Mouse (Mus musculus): Measurements from ENCODE around the gene Sept1. TPM values are rescaled to one million over a fixed set of nuclear protein-coding genes. Genes with fewer than 3 reads are reported as not detected.
"Not testable (repeated sequence)": the region's sequence is repeated elsewhere in the genome, so short reads cannot be mapped to it uniquely, and the experiment has no call there.

Sept1 gene
- polyA plus RNA-seq, 1 experiment from 2014 or later: 12.5 TPM

DNA sequence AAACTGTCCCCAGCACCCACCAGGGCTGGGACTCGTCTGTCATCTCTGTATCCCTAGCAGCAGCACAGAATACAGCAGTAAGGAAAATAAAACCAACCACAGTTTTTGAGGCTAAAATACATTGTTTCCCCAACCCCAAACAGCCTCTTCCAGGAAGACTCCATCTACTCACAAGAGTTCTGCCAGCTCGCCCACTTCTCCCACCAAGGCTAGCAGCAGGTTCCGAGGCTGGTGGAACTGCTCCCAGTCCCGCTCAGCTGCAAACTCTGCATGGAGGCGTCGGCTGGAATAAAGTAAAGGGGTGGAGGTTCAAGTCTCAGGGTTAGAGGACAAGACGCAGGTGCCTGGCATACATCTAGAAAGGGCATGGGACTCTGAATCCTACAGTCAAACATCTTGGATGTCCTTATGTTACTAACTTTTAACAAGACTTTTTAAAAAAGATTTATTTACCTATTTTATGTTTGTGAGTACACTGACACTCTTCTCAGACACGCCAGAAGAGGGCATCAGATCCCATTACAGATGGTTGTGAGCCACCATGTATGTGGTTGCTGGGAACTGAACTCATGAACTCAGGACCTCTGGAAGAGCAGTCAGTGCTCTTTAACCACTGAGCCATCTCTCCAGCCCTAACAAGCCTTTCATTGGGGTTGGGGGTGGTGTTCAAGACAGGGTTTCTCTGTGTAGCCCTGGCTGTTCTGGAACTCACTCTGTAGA lies 26.4 kb upstream of the Sept1 start:
- Histone ChIP-seq H3K4me1 (ENCODE audit: control insufficient read depth, insufficient read depth, low read length) (peaks cover 6% of the 10 kb centered on the region; the same call in 1 of the 2 replicates), H3K9ac (ENCODE audit: low read depth, low read length) (peak overlapping the region; percentile 20; the same call in 1 of the 2 replicates), H3K27ac (replicated peaks; ENCODE audit: low read depth, low read length) (no peak overlapping the region), H3K27me3 (replicated peaks; ENCODE audit: control insufficient read depth, insufficient read depth, low read length) (no peaks in the 10 kb centered on the region), H3K4me3 (ENCODE audit: low read depth, low read length) (peak overlapping the region; percentile 79), H3K9me3 (ENCODE audit: control insufficient read depth, low read length) (no peaks in the 10 kb centered on the region), H3K36me3 (ENCODE audit: control insufficient read depth, insufficient read depth, low read length) (peaks cover 14% of the 10 kb centered on the region; the same call in 1 of the 2 replicates), H3K4me2 (ENCODE audit: low read depth, low read length) (peak overlapping the region; percentile 82)
- 73% methylated on average over 8 of the region's 8 CpGs for WGBS
- no peak for DNase-seq (ENCODE audit: low spot score)
- ATAC-seq (ENCODE audit: low read depth): no peak

DNA sequence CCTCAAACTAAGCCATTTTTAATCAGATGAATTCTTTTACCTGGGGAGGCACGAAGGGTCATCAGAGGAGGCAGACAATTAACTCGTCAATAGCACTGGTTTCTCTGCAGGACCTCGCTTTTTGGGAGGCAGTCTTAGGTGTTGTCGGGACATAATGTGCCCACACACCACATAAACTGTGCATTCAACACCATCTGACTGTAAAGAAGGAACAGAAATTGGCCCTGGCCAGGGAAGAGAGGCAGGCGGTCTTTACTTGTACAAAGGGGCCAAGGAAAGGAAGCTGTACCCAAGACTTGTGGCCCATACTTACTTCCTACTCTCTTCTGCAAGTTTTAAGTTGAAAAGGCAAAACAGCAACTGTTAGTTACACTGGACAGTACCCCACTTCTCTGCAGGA lies 23.6 kb upstream of the Sept1 start:
- H3K4me3 ChIP-seq (ENCODE audit: low read depth, low read length): no peak overlapping the region
- H3K4me2 ChIP-seq (ENCODE audit: low read depth, low read length): no peak overlapping the region
- no peaks in the 10 kb centered on the region for H3K27me3 ChIP-seq (replicated peaks; ENCODE audit: control insufficient read depth, insufficient read depth, low read length)
- H3K9ac ChIP-seq (ENCODE audit: low read depth, low read length): no peak overlapping the region
- H3K9me3 ChIP-seq (ENCODE audit: control insufficient read depth, low read length): no peaks in the 10 kb centered on the region
- ATAC-seq (ENCODE audit: low read depth) (no peak), DNase-seq (ENCODE audit: low spot score) (no peak)
- WGBS: 88% methylated on average over 5 of the region's 5 CpGs
- H3K36me3 ChIP-seq (ENCODE audit: control insufficient read depth, insufficient read depth, low read length): peaks cover 24% of the 10 kb centered on the region
- peaks cover 6% of the 10 kb centered on the region; the same call in 1 of the 2 replicates for H3K4me1 ChIP-seq (ENCODE audit: control insufficient read depth, insufficient read depth, low read length)
- no peak overlapping the region for H3K27ac ChIP-seq (replicated peaks; ENCODE audit: low read depth, low read length)

DNA sequence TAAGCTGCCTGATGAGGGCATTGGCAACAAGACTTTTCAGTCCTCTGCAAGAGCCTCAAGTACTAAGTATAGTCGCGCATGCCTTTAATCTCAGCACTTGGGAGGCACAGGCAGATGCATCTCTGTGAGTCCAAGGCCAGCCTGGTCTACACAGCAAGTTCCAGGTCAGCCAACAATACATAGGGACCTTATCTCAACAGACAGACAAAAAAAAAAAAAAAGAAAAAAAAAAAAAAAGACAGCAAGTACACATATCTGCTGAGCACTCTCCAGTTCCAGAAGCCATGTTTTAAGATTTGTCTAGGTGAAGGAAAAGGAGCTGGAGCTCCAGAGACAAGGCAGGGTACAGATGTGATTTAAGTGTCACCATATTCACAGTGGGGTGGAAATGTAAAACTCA lies 23.0 kb upstream of the Sept1 start:
- 91% methylated on average over 2 of the region's 2 CpGs for WGBS

DNA sequence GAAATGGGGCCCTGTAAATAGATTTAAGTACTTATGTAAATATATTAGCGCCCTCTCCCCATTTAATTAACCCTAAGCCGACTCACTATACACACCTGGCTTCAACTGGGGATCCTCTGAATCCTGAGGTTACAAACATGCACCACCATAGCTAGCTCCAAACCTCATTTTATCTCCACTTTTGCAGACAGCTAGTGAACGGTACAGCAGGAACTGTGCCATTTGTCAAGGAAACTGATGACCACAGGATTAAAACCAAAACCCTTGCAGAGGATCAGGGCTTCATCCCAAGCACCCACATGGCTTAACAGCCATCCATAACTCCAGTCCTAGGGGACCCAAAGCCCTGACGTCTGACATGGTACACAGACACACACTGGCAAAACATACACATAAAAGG lies 22.1 kb upstream of the Sept1 start:
- peaks cover 6% of the 10 kb centered on the region; the same call in 1 of the 2 replicates for H3K4me1 ChIP-seq (ENCODE audit: control insufficient read depth, insufficient read depth, low read length)
- ATAC-seq (ENCODE audit: low read depth): no peak
- no peak overlapping the region for H3K27ac ChIP-seq (replicated peaks; ENCODE audit: low read depth, low read length)
- no peaks in the 10 kb centered on the region for H3K9me3 ChIP-seq (ENCODE audit: control insufficient read depth, low read length)
- peak overlapping the region; percentile 66 for H3K4me2 ChIP-seq (ENCODE audit: low read depth, low read length)
- DNase-seq (ENCODE audit: low spot score): no peak
- H3K9ac ChIP-seq (ENCODE audit: low read depth, low read length): peak overlapping the region; percentile 64
- peak overlapping the region; percentile 60 for H3K4me3 ChIP-seq (ENCODE audit: low read depth, low read length)
- WGBS: 30% methylated on average over 4 of the region's 4 CpGs
- no peaks in the 10 kb centered on the region for H3K27me3 ChIP-seq (replicated peaks; ENCODE audit: control insufficient read depth, insufficient read depth, low read length)
- H3K36me3 ChIP-seq (ENCODE audit: control insufficient read depth, insufficient read depth, low read length): peaks cover 30% of the 10 kb centered on the region

More for the DNA sequence above, 23.0 kb upstream of the Sept1 start:
- H3K36me3 ChIP-seq (ENCODE audit: control insufficient read depth, insufficient read depth, low read length): peaks cover 28% of the 10 kb centered on the region
- H3K9ac ChIP-seq (ENCODE audit: low read depth, low read length): no peak overlapping the region
- H3K4me1 ChIP-seq (ENCODE audit: control insufficient read depth, insufficient read depth, low read length): peaks cover 6% of the 10 kb centered on the region; the same call in 1 of the 2 replicates
- no peak overlapping the region for H3K4me2 ChIP-seq (ENCODE audit: low read depth, low read length)
- no peak for ATAC-seq (ENCODE audit: low read depth)
- H3K27me3 ChIP-seq (replicated peaks; ENCODE audit: control insufficient read depth, insufficient read depth, low read length): no peaks in the 10 kb centered on the region
- H3K9me3 ChIP-seq (ENCODE audit: control insufficient read depth, low read length): no peaks in the 10 kb centered on the region
- H3K4me3 ChIP-seq (ENCODE audit: low read depth, low read length): no peak overlapping the region
- DNase-seq (ENCODE audit: low spot score): no peak
- H3K27ac ChIP-seq (replicated peaks; ENCODE audit: low read depth, low read length): no peak overlapping the region

- Histone ChIP-seq H3K27me3 (replicated peaks; ENCODE audit: control insufficient read depth, insufficient read depth, low read length) (no peaks in the 10 kb centered on the region), H3K4me3 (ENCODE audit: low read depth, low read length) (peak overlapping the region; percentile 60), H3K27ac (replicated peaks; ENCODE audit: low read depth, low read length) (peak overlapping the region; percentile 70), H3K4me2 (ENCODE audit: low read depth, low read length) (peak overlapping the region; percentile 66), H3K36me3 (ENCODE audit: control insufficient read depth, insufficient read depth, low read length) (peaks cover 40% of the 10 kb centered on the region), H3K9ac (ENCODE audit: low read depth, low read length) (peak overlapping the region; percentile 64), H3K4me1 (ENCODE audit: control insufficient read depth, insufficient read depth, low read length) (0 out of 2 replicates have a peak, but pooled peaks cover 6% of the 10 kb centered on the region), H3K9me3 (ENCODE audit: control insufficient read depth, low read length) (no peaks in the 10 kb centered on the region)
- DNase-seq (ENCODE audit: low spot score): peak; percentile 99
- ATAC-seq (ENCODE audit: low read depth): peak; percentile 97
- 2% methylated on average over 42 of the region's 136 CpGs for WGBS
Observed at GRCm38 (mm10) chr7:127253821-127254769, 21.2 kb upstream of the Sept1 start.

DNA sequence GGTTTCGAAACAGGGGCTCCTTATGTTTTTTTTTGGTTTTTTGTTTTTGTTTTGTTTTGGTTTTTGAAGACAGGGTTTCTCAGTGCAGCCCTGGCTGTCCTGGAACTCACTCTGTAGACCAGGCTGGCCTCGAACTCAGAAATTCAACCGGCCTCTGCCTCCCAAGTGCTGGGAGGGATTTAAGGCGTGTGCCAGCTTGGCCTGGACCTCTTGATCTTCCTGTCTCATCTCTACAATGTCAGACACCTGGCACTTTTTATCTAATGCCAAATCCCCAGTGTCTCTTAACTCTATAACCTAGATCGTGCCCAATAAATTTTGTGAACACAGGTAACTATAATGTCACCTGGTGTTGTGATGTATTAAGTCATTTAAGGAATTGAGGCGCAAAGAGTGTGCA lies 20.4 kb upstream of the Sept1 start:
- peaks cover 44% of the 10 kb centered on the region for H3K36me3 ChIP-seq (ENCODE audit: control insufficient read depth, insufficient read depth, low read length)
- H3K9ac ChIP-seq (ENCODE audit: low read depth, low read length): peak overlapping the region; percentile 64
- DNase-seq (ENCODE audit: low spot score) (no peak), ATAC-seq (ENCODE audit: low read depth) (no peak)
- no peaks in the 10 kb centered on the region for H3K9me3 ChIP-seq (ENCODE audit: control insufficient read depth, low read length)
- peak overlapping the region; percentile 70 for H3K27ac ChIP-seq (replicated peaks; ENCODE audit: low read depth, low read length)
- H3K4me3 ChIP-seq (ENCODE audit: low read depth, low read length): peak overlapping the region; percentile 60
- H3K4me1 ChIP-seq (ENCODE audit: control insufficient read depth, insufficient read depth, low read length): 0 out of 2 replicates have a peak, but pooled peaks cover 6% of the 10 kb centered on the region
- WGBS: 77% methylated on average over 6 of the region's 6 CpGs
- no peaks in the 10 kb centered on the region for H3K27me3 ChIP-seq (replicated peaks; ENCODE audit: control insufficient read depth, insufficient read depth, low read length)
- H3K4me2 ChIP-seq (ENCODE audit: low read depth, low read length): peak overlapping the region; percentile 66

DNA sequence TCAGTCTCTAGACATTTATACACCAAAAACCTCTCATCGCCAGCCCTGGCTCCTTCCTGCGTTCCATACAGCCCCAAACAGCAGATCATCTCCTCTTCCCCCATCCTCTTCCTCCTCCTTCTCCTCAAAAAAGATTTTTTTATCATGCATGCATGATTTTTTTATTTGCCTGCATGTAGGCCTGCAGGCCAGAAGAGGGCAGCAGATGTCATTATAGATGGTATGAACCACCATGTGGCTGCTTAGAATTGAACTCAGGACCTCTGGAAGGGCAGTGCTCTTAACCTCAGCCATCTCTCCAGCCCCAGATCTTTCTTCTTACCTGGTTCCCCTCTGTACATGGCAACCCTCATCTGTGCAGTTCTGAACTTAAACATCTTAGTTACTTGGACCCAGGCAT lies 19.5 kb upstream of the Sept1 start:
- no peak overlapping the region for H3K9ac ChIP-seq (ENCODE audit: low read depth, low read length)
- no peaks in the 10 kb centered on the region for H3K9me3 ChIP-seq (ENCODE audit: control insufficient read depth, low read length)
- no peaks in the 10 kb centered on the region for H3K27me3 ChIP-seq (replicated peaks; ENCODE audit: control insufficient read depth, insufficient read depth, low read length)
- DNase-seq (ENCODE audit: low spot score) (peak; percentile 38), ATAC-seq (ENCODE audit: low read depth) (no peak)
- 0 out of 2 replicates have a peak overlapping the region, but pooled peaks have one; percentile 15 for H3K27ac ChIP-seq (replicated peaks; ENCODE audit: low read depth, low read length)
- WGBS: 81% methylated on average over 2 of the region's 2 CpGs
- 0 out of 2 replicates have a peak, but pooled peaks cover 6% of the 10 kb centered on the region for H3K4me1 ChIP-seq (ENCODE audit: control insufficient read depth, insufficient read depth, low read length)
- H3K4me3 ChIP-seq (ENCODE audit: low read depth, low read length): no peak overlapping the region
- no peak overlapping the region for H3K4me2 ChIP-seq (ENCODE audit: low read depth, low read length)
- peaks cover 49% of the 10 kb centered on the region for H3K36me3 ChIP-seq (ENCODE audit: control insufficient read depth, insufficient read depth, low read length)

GRCm38 (mm10) chr7:127250511-127250910 lies 17.6 kb upstream of the Sept1 start:
- not testable (repeated sequence) for H3K27me3 ChIP-seq (replicated peaks; ENCODE audit: control insufficient read depth, insufficient read depth, low read length); H3K9me3 ChIP-seq (ENCODE audit: control insufficient read depth, low read length); DNase-seq (ENCODE audit: low spot score); H3K27ac ChIP-seq (replicated peaks; ENCODE audit: low read depth, low read length); ATAC-seq (ENCODE audit: low read depth); H3K4me2 ChIP-seq (ENCODE audit: low read depth, low read length); H3K4me3 ChIP-seq (ENCODE audit: low read depth, low read length); H3K9ac ChIP-seq (ENCODE audit: low read depth, low read length)
- H3K4me1 ChIP-seq (ENCODE audit: control insufficient read depth, insufficient read depth, low read length): peaks cover 16% of the 10 kb centered on the region
- 94% methylated on average over 8 of the region's 8 CpGs for WGBS
- H3K36me3 ChIP-seq (ENCODE audit: control insufficient read depth, insufficient read depth, low read length): peaks cover 53% of the 10 kb centered on the region
